Mouse (Mus musculus): ENCODE data around the gene Mpp5. TPM values are rescaled to one million over a fixed set of nuclear protein-coding genes. Genes with fewer than 3 reads are reported as not detected.

Mpp5 gene
- polyA plus RNA-seq, 1 experiment, result 3.6 TPM

DNA sequence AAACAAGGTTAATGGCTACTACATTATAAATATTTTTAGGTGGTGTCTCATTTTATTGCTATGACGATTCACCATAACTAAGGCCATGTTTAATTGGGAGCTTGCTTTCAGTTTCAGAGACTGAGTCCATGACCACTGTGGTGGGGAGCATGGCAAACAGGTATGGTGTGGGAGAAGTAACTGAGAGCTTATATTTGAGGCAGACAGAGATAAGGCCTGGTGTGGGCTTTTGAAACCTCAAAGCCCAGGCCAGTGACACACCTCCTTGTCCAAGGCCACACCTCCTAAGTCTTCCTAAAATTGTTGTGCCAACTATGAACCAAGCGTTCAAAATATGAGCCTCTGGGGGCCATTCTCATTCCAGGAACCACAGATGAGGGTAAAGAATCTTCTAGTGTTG lies 85.8 kb downstream of the Mpp5 start:
- DNase-seq (ENCODE audit: low read depth, low spot score), result no peak
- WGBS, result 78% methylated on average over 2 of the region's 2 CpGs

DNA sequence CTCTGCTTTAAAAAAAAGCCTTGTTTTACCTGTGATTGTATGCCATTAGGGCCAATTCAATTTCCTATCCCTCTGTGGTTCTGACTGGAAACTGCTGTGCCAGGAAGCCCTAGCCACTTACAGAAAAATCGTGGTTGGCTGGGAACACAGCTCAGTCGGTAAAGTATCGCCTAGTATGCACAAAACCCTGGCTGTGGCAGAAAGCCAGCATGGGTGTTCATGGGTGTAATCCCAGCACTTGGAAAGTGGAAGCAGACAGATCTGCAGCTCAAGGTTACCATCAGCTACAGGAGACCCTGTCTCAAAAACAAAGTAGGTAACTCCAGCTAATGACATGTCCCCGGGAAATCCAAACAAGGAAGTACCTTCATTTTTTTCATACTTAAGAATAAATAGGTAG lies 91.2 kb downstream of the Mpp5 start:
- no peak for DNase-seq (ENCODE audit: low read depth, low spot score)
- 62% methylated on average over 4 of the region's 4 CpGs for WGBS

DNA sequence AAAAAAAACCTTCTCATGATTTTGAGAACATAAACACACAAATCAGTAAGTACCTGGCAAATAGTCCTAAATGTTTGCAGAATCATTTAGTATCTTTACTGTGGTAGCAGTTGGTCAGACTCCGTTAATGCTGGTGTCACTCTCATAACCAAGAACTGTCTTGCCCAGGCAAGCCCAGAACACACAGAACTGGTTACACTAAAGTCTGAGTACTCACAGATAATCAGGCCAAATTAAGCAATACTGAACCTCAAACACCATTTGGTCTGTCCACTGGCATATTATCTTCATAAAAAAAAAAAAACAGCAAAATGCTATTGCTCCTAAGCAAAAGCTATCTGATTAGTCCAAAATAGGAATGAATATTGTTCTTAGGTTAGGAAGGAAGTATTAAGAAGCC lies 93.7 kb downstream of the Mpp5 start:
- whole genome bisulfite sequencing, result 92% methylated on average over 1 of the region's 1 CpGs
- DNase-seq (ENCODE audit: low read depth, low spot score), result no peak

DNA sequence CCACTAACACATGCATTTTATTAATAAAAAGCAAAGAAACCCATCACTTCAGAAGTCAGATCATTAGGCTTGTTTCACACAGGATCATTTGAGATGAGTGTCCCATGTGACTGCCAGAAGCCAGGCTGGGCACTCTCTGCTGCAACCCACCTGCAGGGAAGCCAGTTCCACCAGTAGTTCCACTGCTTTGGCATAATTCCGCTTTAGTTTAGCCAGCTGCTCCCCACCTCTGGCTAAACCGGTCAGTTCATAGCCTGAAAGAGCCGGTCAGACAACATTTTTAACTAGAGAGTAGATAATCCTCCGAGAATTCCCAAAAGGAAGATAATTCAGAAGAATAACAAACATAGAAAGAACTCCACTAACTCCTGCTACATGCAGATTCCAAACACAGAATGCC lies 99.5 kb downstream of the Mpp5 start:
- WGBS, result 67% methylated on average over 4 of the region's 4 CpGs
- DNase-seq (ENCODE audit: low read depth, low spot score), result no peak

DNA sequence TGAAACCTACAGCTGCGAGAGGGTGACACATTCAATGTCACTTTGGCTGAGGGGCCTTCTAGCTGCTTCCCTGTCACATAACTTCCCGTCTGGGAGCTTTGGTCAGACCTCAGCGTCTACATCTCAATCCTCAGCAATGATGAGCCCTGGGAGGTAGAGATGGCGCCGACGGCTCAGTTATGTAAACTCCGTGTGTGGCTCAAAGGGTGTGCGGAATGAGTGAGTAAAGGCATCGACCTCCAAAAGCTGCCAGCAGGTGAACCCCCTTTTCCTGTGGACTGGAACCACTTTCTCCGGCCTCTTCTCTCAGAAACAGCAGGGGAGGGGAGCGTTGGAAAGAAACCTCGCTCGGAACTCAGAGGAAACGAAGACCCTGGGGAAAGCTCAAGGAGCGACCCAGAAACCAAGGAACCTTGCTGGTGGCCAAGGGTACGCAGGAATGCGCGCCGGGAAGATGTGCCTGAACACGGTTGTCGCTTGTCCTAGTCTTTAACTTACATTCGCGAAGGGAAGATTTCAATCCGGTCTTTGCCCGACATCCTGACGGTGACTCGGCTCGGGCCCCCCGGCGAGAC lies 112.3 kb downstream of the Mpp5 start:
- under 1% methylated on average over 30 of the region's 30 CpGs for WGBS

DNA sequence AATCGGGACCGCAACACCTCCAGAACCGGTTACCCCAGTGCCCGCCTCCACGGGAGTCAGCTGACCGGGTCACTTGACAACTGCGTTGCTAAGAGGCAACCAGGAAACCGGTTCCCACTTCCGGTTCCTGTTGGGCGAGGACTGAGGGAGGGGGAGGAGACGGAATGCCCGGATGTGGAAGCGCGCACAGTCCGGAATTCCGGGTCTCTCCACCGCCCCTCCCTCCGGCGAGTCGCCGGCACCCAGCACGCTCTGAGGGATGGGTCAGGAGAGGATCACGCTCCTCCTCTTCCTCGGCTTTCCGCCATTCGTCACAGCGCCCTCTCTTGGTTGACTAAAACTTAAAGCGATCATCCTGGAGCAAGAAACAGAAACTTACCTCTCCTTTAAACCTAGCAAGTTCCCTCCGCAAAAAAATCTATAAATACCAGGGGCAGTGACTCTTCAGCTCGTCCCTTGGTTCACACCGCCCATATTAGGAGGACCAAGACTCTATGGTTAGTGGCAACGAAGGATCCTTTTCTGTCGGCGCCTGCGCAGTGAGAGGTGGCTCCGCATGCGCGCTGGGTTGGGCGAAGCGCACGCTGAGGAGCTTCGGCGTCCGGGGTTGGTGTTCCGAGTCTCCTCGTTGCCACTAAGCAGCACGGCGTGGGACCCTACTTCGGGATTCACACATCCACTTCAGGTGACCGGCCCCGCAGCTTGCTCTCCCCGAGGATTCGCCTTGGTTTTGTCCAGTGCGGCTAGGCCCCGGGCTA lies 113.0 kb downstream of the Mpp5 start, which contains the start of the genes Atp6v1d and Eif2s1:
Gene Atp6v1d (minus strand): TSS at position 143 of the 758 bp plus-strand sequence.
Gene Eif2s1 (plus strand): TSS at position 324 of the 758 bp plus-strand sequence.
- WGBS, result under 1% methylated on average over 55 of the region's 55 CpGs
- DNase-seq (ENCODE audit: low read depth, low spot score), result peak; percentile 98

More for the DNA sequence above, 112.3 kb downstream of the Mpp5 start:
- DNase-seq (ENCODE audit: low read depth, low spot score), result no peak

DNA sequence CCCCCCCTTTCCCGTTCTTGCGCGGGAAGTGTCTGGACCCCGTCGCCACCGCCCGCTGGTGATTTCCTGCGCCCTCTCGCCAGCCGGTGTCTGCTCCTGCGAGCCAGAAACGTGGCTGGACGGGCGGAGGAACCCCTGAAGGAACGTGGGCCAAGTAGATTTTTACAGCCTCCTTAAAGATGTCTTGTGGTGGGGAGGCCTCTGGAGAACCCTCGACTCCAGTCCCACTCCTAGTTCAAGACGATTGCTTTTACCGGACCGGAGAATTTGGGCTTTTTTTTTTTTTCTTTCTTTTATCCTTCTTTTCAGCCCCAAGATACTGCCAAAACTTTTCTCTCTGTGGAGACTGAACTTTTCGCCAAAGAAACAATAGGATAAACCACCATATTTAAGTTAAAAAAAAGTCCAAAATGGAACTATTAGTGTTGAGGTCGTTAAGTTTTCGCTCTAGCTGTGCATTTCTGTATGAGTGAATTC lies 113.6 kb downstream of the Mpp5 start:
- WGBS, result under 1% methylated on average over 22 of the region's 22 CpGs
- no peak for DNase-seq (ENCODE audit: low read depth, low spot score)

DNA sequence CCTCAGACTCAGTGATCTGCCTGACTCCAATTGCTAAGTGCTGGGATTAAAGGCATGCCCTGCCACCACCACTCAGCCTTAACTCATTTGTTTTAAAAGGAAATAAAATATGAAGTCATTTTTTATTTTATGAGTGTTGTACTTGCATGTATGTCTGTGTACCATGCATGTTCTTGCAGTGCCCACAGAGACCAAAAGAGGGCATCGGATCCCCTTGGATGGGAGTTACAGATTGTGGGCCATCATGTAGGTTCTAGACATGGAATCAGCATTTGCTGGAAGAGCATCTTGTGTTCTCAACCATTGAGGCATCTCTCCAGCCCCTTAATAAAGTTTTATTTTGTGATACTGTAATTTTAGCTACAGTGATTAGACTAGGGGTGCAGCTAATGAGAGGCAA lies 116.7 kb downstream of the Mpp5 start:
- WGBS, result 93% methylated on average over 1 of the region's 1 CpGs
- no peak for DNase-seq (ENCODE audit: low read depth, low spot score)

DNA sequence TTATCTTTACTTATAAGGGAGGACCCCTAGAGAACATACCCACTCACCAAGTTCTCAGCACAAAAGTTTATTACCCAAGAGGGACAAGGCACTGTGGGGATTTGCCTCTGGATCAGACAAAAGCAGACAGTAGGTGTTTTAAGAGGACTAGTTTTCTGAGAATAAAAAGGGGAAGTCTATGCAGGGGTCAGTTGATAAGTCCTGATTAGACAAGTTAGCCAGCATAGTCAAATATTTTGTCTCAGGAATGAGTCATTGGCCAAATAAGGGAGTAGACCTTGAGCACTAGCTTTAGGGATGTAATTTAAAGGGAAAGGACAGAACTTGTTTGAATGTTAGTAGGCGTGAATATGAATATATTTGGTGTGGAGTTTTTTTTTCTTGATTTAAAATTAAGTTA lies 119.4 kb downstream of the Mpp5 start:
- WGBS, result 35% methylated on average over 1 of the region's 1 CpGs
- no peak for DNase-seq (ENCODE audit: low read depth, low spot score)

DNA sequence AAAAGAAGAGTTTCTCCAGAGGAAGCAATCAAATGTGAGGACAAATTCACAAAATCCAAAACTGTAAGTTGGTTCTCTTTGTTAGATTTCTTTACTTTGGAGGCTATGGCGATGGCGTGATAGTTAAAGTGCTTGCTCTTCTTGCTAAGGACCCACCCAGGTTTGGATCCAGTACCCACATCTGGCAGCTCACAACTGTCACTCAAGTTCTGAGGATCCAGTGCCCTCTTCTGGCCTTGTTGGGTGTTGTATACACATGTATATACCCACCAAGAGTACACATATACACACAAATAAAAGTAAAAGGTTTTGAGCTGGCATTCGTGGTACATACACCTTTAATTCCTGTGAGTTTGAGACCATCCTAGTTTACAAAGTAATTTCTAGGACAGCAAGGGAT lies 125.9 kb downstream of the Mpp5 start:
- WGBS, result 92% methylated on average over 3 of the region's 3 CpGs

DNA sequence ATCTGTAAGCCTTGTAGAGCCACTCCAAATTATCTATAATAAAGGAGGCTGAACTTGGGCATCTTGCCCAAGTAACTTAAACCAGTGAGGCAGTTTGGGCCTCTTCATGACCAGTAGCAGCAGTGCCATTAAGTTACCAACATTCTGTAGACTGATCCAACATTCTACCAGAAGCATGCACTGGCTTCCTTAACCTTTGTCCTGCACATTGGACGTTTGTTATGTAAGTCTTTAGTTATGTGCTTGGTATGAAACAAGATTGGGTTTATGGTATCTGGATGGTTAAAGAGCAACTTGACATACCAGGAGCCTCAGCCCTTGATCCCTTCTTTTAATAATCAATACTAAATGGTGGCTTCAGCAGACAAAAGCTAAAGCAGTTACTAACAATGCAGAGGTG lies 141.4 kb downstream of the Mpp5 start:
- 21% methylated on average over 1 of the region's 1 CpGs for WGBS
- DNase-seq (ENCODE audit: low read depth, low spot score), result no peak

More for the DNA sequence above, 125.9 kb downstream of the Mpp5 start:
- DNase-seq (ENCODE audit: low read depth, low spot score), result no peak

Other genes starting within 250 kb of the Mpp5 start
- gene Fam71d, start 57.4 kb upstream of the Mpp5 start, polyA plus RNA-seq (2012; rRNA removed), result not detected in 2 replicates
- gene Atp6v1d, start 112.7 kb downstream of the Mpp5 start, polyA plus RNA-seq (2012; rRNA removed), result 11.9 and 13.8 TPM in 2 replicates
- 11.5 and 12.7 TPM in 2 replicates for gene Eif2s1, start 112.9 kb downstream of the Mpp5 start, polyA plus RNA-seq (2012; rRNA removed)
- 16.3 and 37.4 TPM in 2 replicates for gene Plek2, start 158.1 kb downstream of the Mpp5 start, polyA plus RNA-seq (2012; rRNA removed)